Mouse (Mus musculus): ENCODE measurements around the gene Fxn.

GRCm38 (mm10) chr19:24316060-24316725, 35.8 kb upstream of the Fxn start:
- no peak for TF ChIP-seq CTCF (IDR thresholded peaks at IDR 0.05; ENCODE audit: insufficient read depth, low read depth, low read length)
- TF ChIP-seq POLR2A (IDR thresholded peaks at IDR 0.05; ENCODE audit: insufficient read depth, low read depth, low read length) = no peak

Measured in olfactory bulb, adult 2 months (tissue).